Comparison of ENCODE assay signal across 10 mouse cellular contexts in the genomic region with DNA sequence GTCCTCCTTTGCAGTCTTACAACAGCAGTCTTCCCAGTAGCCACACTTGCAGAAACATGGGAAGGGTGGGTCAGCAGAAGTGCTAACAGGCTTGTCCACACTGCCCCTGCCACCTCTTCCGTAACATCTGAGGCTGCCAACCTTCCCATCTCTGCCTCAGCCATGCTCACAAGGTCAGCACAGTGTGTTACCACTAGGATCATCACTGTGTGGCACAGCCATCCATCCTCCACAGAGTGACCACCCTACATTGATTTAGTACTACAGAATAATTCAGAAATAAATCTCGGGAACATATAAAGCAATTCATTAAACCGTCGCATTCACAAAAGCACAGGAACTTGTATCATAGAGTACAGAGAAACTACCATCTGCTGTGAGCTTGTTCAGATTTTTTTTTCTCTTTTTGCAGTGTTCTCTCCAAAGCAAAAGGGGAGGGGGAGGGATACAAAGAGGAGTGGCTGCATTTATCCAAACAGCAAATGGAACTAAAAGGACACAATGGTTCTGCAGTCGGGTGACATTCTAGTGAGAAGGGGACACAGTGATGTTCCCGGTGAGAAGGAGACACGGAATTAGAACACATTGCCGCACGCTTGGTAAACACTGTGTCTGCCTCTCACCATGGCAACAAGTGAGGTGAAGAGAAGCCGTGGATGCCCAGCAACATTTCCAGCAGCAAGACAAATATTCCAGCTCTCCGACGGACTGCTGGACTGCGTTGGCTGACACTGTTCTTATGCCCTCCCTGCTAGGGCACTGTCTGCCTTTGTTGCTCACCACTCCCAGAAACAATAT.
DNase-seq lines count a peak whose midpoint lies in the region.
"Had no signal": no experiment of that assay in that cellular context is flagged by ENCODE, and none has a peak within 500 bp of the region (broad histone marks: within the 10 kb centered on the region; RNA-seq: fewer than 3 reads in every experiment).

No protein-coding gene starts in this region.

- peak; percentile 17 for DNase-seq in embryo, embryonic 11 days
- DNase-seq in embryo, embryonic 10 days (ENCODE audit: low spot score) = no peak
- peak; percentile 29 to 61 for DNase-seq in left cerebral cortex, postnatal 14 days (ENCODE audit: low spot score in 2 of 2)
- DNase-seq in left cerebral cortex, adult 8-10 months (ENCODE audit: low spot score in 2 of 2) = no peak
- peak; percentile 54 to 71 for DNase-seq in layer of hippocampus, postnatal 14 days (ENCODE audit: low spot score in 2 of 2)
- peak; percentile 54 to 61 for DNase-seq in right cerebral cortex, postnatal 10 days (ENCODE audit: low spot score in 2 of 2)
- no peak for DNase-seq in urinary bladder, adult 18-20 months (ENCODE audit: low spot score in 2 of 2)
- no peak for DNase-seq in kidney, adult 18-20 months
- DNase-seq: gastrocnemius, postnatal 36 days; lung, postnatal 36 days had no signal

- intact Hi-C loops in left cerebral cortex, postnatal 14 days (cut with DNase I) = no loop called here

Comparison
In these comparisons a context has a peak if more than half of its experiments do, and no peak if none do; other contexts are left out.
1. DNase-seq: peak in embryo, embryonic 11 days (single experiment), left cerebral cortex, postnatal 14 days (2 of 2), layer of hippocampus, postnatal 14 days (2 of 2) and right cerebral cortex, postnatal 10 days (2 of 2); none in embryo, embryonic 10 days (single experiment), left cerebral cortex, adult 8-10 months (0 of 2), urinary bladder, adult 18-20 months (0 of 2) and kidney, adult 18-20 months (single experiment).